Mouse (Mus musculus) frontal cortex, postnatal 14 days (tissue): ENCODE measurements around the gene Pfpl.

ENCODE experiments used
- DNase-seq, 2 experiments: peaks; one replicate each; pipeline ENCODE4 v3.0.0; 2022; ENCODE audit warnings: low spot score in 2 of 2

Gene Pfpl

GRCm38 (mm10) chr19:12464674-12465073 lies 37.0 kb downstream of the Pfpl start:
- DNase-seq: no peak

- DNase-seq: no peak
These were observed 37.9 kb downstream of the Pfpl start for GRCm38 (mm10) chr19:12465530-12466144.

- DNase-seq: peak; percentile 52 to 64
These were observed 38.5 kb downstream of the Pfpl start for GRCm38 (mm10) chr19:12466204-12466603.

- no peak for DNase-seq
These were observed 39.7 kb downstream of the Pfpl start for GRCm38 (mm10) chr19:12467436-12467835.

GRCm38 (mm10) chr19:12471866-12472265 lies 44.2 kb downstream of the Pfpl start:
- no peak for DNase-seq

- no peak for DNase-seq
These were observed 44.8 kb downstream of the Pfpl start for GRCm38 (mm10) chr19:12472381-12472976.

GRCm38 (mm10) chr19:12473201-12473641 lies 45.5 kb downstream of the Pfpl start:
- DNase-seq: no peak

- no peak for DNase-seq
These were observed 46.2 kb downstream of the Pfpl start for GRCm38 (mm10) chr19:12473951-12474350.

GRCm38 (mm10) chr19:12475380-12476250 lies 47.9 kb downstream of the Pfpl start:
- DNase-seq: peak; percentile 85

- no peak for DNase-seq
These were observed 49.1 kb downstream of the Pfpl start for GRCm38 (mm10) chr19:12476721-12477270.

- DNase-seq: no peak
These were observed 50.7 kb downstream of the Pfpl start for GRCm38 (mm10) chr19:12478369-12478768.
